Mouse (Mus musculus): ENCODE data around the gene Fem1b.
"Not testable (repeated sequence)": the region's sequence is repeated elsewhere in the genome, so short reads cannot be mapped to it uniquely, and the experiment has no call there.

Gene Fem1b

DNA sequence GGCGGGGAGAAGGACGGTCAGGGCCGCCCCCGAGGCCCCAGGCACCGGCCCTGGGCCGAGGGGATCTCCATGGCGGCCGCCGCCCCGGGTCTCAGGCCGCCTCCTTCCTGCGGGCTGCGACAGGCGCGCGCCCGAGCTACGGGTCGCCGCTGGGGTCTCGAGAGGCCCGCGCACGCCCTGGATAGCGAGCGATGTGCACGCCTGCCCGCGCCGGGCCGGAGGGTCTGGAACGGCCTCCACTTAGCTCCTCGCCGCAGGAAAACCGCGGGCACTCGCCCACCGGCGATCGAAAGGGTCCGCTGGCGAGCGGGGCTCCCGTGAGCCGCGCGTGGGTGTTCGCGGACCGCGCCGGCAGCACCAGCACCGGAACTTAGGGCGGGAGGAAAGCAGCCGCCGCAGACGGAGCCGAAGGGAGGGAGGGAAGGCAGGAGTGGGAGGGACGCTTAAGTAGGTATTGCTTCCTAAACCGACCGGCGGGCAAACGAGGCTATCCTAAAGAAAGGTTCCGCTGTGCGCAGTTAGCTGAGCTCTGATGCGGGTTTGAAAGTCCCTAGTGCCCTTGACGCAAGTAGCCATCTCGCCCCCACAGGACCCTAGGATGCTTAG is at the start of gene Fem1b:
Gene Fem1b, minus strand, starts transcription at position 419 of the 606 bp plus-strand sequence.
- peak; percentile 92 to 93 for DNase-seq

DNA sequence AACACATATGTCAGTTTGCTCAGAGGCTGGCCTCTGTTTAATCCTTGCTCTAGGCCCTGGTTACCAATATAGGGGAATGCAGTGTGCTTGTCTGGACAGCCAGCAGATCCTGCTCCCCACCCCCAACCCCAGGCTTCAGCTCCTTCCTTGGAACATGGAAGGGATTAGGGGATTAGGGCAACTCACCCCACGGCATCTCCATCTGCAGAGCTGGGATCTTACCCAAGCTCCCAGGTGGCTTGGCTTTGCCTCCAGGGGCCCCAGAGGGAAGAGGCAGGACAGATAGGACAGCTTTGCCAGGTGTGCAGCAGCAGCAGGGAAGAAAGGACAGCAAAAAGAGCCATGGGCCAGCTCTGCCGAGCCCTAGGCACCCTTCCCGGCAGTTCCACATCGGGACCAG is 49.1 kb upstream of the Fem1b start:
- no peak for DNase-seq

DNA sequence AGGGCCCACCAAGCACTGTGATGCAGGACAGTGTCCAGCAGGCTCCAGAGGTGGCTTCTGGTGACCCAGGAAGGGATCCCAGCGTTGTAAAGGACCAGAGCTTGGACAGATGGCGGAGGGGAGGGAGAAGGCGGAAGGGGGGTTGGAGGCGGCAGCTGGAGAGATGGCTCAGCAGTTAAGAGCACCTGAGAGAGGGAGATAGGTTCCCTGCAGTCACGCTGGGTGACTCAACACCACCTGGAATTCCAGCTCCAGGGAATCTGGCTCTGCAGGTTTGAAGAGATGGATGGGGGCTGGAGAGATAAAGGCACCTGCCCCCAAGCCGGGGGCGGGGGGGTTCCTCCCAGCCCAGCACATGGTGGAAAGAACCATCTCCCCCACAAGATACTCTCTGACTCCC is 48.4 kb upstream of the Fem1b start:
- not testable (repeated sequence) for DNase-seq

DNA sequence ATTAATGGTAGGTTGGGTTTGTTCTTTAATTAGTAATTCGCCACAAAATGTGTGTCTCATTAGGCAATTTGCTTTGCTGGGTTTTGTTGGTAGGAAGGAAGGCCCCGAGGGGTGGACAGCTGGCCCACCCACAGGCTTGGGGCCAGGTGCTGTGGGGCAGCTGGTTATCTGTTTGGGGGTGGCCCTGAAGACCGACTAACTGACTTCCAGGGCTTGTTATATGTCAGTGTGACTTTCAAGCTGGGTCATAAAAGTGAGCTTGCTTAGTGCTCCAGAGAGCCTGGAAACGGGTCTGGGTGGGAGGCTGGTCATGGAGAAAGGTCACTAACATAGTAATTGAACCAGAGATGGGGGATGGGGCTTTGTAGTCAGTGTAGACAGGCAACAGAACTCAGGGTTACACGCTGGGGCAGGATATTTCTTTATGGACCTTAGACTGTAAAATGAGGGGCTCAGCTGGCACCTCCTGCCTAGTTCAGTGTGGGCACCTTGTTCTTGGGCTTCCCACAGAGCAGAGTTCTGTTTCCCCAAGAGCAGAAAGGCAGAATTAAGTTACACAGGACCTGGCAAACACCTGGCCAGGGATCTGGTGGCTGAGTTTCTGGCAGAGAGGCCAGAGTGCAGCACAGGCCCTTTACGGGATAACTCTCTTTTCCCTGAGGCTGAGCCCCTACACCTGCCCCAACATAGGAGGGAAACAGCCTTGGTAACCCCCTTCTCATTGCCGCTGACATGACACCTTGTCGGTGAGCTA is 46.7 kb upstream of the Fem1b start:
- peak; percentile 49 to 53 for DNase-seq

DNA sequence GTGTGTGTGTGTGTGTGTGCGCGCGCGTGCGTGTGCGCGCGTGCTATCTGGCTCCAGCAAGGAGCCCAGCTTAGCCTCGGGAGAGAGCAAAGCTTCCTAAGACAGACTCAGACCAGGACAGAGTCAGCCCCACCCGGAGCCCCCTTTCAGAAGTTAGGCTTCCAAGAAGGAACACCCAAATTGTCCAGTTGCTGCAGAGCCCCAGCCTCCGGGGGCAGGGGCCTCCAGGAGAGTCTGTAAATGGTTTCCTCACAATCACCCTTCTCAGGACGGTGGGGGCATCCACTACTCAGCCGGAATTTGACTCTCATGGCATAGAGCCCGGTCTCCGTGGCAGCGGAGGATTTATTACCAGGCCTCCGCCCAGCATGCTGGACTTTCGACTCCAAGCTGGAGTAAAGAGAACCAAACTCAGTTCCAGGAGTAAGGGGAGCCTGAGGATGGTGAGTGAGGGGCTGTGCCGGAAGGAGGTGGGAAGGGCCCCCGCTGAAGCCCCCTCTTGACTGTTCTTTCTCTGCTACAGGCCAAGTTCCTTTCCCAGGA is 46.1 kb upstream of the Fem1b start, which contains the start of gene Calml4:
Gene Calml4, plus strand, starts transcription at position 362 of the 543 bp plus-strand sequence.
- DNase-seq, result peak; percentile 97

DNA sequence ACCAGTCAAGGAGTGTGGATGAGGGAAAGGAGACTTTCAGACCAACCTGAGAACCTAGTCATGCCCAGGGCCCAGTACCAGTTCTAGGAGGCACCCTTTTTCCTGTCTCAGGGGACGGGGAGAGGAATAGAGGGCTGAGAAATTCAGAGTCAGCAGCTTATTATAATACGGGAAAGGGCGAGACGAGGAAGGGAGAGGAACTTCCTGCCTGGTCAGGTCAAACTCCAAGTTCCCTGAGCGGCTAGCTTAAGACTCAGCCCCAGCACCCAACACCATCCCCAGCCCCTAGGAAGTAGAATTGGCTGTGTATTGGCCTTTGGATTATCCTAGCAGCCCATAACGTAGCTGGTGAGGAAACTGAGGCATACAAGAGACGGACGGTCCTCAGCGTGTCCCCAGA is 45.5 kb upstream of the Fem1b start:
- peak; percentile 75 to 88 for DNase-seq

DNA sequence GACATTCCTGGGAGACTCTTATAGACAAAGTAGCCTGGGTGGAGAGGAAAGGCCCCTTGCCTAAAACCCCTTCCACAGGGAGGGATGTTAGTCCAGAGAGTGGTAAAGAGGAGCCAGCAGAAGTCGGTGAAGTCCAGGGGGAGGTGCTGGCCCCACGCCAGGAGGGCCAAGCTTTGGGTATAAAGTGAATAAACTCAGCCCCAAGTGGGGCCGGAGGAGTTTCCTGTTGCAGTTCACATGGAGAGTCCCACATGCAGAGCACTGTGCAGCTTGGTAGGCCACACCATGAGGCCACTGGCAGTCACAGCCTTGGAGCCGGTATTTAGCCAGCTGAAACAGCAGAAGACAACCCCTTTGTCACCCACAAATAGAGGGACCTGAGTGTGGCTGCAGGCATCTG is 42.7 kb upstream of the Fem1b start:
- peak in 1 of 2 experiments; percentile 61 for DNase-seq

DNA sequence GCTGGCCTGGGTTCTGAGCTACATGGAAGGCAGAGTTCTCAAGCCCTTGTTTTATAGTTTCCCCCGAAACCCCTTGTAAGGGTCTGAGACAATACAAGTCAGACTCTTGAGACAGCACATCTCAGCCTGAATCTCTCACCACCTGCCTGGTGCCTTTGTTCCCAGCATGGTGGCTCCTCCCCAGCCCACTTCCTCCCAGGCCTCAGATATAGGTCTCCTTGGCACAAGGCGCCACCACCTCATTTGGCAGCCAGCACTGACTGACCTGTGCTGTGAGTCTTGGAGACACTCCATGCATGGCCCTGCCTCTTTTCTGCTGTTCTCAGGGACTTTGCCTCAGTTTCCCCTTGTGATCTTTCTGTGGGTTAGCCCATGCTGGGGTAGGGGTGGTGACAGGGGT is 39.8 kb upstream of the Fem1b start:
- DNase-seq, result no peak

DNA sequence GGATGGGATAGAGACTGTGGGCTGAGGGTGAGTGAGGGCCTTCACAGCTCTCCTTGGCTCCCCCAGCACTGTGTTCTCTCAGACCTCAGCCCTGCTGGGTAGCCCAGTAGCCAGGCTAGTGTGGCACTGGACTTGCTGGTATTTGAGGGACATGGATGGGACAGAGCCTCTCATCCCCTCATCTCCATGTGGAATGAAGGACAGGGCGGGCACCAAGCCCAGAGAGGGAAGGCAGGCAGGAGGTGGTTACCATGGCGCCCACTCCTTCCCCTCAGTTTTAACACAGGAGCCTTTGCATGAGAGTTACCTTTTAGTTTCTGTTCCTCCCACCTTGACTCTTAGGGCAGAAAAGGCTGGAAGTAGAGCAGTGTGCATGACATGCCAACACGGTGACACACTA is 36.9 kb upstream of the Fem1b start:
- no peak for DNase-seq

DNA sequence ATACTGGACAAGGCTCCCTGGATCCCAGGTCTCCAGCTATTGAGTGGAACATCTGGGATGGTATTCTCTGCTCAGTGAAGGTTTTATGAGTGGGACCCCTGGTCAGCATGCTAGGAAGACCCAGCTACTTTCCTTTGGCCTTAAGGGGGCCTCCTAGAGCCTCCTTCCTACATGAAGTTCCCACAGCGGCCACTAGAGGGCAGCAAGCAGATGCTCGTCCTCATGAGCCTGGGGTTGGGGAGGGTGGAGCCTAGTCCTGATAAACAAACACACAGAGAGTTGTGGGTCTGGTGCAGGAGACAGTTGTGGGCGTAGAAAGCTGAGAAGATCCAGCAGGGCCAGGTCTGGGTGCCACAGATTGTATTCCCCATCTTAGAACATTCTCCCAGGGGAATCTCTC is 36.0 kb upstream of the Fem1b start:
- peak; percentile 90 to 95 for DNase-seq

DNA sequence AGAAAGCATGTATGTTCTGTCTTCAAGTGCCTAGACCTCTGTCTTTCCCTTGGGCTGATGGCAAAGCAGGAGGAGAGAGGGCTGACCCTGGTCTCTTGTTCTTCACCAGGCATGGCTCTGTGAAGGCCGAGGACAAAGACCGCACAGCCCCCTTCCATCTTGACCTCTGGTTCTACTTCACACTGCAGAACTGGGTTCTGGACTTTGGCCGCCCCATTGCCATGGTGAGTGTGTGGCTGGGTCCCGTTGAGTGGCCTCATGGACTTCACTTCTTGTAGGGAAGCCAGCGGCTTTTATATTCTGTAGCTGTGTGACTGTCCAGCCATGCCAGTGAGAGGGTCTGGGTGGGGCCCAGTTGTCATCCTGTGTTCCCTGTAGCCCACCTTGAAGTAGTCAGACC is 32.7 kb upstream of the Fem1b start:
- DNase-seq, result peak; percentile 77 to 79

DNA sequence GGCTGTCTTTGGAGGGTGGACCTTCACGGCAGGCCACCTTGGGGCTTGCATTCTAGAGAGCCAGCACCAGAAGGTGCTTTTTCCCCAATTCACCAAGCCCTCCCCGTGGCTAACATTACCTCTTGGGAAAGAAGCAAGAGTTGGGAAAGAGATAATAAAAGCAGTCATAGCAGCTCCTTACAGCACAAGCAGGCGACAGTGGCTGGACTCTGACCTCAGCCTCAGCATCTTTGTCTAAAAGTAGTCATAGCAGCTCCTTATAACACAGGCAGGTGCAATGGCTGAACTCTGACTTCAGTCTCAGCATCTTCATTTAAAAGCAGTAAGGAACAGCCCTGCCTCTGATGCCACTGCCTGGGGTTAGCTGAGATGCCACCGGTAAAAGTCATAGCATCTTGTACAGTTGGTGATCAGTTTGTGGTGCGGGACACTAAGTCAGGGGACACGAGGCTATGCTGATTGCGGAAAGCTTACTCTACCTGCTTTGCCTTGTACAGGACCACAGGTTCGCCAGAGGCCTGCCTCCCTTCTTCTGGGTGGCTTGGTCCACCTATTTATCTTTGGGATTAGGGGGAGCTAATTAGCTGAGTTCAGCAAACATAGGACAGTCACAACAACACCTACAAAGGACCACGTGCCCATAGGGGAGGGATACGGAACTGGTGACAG is 31.8 kb upstream of the Fem1b start:
- no peak for DNase-seq

DNA sequence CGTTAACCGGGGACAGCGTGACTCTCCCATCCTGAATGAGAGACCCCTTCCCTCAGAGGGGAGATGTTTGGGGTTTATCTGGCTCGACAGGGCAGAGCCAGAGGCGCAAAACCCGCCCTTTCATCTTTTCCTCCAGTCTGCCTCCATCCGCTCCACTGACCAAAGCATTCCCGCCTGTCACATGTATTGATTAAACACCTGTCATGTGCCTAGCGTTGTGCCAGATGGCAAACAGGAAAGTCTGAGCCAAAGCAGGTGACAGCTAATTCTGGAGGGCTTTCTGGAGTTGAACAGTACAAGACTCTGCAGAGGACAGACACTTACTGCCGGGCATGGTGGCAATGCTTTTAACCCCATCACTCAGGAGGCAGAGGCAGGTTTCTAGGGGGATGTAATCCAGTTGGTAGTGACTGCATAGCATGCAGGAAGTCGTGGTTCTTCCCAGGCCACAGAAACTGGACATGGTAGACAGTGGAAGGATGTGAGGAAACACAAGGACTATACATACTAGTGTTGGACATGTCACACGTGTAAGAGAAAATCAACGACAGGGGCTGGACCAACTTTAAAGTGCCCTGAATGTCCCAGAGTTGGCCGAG is 27.5 kb upstream of the Fem1b start:
- peak; percentile 54 to 57 for DNase-seq

DNA sequence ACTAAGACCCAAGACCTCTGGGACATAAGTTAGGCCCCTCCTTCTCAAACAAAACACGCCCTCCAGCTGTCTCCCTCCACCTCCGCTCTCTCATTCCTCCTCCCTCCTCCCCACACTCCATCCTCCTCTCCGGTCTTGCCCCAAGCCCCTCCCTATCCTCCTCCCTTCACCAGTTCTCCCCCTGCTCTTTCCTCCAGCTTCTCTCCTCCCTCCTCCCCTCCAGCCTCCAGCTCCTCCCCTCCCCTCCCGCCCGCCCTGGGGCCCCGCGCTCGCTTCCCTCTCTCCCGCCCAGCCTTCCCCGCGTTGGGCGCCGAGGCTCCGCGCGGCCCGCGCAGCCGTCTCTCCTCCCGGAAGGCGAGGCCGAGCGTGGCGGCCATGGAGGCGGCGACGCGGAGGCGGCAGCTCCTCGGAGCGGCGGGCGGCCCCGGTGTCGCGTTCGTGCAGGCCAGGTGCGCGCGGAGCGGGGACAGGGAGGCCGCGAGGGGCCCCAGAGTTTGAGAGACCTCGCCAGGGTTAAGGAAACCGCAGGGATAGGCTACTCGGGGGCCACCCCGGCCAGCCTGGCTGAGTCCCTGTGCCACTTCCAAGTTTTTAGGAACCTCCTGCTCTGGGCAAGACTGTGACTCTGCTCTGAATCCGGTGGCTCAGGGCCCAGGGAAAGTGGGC is 26.9 kb upstream of the Fem1b start, which contains the start of gene Cln6:
Gene Cln6, plus strand, starts transcription at position 280 of the 666 bp plus-strand sequence.
- peak; percentile 80 to 92 for DNase-seq

DNA sequence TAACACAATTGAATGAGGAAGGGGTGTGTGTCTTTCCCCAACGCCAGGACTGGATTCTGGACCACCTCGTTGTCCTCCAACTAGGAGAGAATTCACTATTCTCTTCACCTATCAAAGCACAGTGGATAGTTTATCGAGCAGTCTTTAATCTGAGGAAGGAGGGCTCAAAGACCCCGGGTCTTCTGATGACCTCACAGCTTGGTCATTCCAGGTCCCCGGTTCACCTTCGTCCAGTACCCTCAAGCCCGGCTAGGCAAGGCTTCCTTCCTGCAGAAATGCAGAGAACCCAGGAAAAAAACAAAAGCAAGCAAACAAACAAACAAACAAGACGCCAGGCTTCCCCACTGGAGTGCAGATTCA is 26.4 kb upstream of the Fem1b start:
- no peak for DNase-seq

DNA sequence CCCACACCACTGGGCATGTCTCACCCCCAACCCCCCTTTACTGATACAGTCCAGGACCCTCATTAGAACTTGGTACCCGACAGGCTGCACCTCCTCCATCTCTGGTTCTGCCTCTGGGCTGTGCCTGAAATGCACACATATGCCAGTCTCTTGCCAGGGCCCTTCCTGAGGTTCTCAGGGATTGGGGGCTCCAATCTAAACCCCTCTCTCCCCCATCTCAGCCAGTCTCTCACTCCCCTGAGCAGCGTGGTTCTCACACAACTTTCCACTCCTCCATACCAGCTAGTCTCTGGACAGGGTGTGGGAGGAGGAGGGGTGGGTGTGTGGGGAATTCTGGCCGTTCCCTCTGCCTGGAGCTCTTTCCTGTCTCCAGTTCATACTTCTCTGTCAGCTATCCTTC is 25.9 kb upstream of the Fem1b start:
- no peak for DNase-seq

DNA sequence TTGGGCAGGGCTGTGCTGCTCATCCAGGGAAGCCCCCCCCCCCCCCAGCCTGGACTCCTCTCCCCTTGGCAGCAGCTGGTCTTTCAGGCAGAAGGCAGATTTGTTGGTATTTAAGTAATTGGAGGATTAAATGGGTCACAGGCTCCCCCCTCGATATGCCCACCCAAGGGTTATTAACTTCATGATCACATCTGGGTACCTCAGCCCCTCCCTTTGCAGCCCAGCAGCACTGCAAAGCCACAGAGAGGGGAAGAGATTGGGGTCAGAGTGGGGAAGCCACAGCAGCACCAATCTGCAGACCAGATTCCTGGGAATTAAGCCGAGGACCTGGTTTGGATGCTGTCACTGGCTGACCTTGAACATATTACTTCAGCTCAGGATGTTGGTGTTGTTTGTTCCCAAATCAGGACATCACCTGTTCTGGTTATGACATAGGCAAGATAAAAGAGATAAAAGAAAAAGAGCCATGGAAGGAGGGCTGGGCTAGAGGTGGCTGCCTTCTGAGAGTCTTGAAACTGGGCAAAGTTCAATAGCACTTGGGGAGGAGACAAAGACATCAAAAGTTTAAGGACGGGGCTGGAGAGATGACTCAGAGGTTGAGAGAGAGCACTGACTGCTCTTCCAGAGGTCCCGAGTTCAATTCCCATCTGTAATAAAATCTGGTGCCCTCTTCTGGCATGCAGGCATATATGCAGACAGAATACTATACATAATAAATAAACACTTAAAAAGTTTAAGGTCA is 24.1 kb upstream of the Fem1b start:
- DNase-seq, result no peak

DNA sequence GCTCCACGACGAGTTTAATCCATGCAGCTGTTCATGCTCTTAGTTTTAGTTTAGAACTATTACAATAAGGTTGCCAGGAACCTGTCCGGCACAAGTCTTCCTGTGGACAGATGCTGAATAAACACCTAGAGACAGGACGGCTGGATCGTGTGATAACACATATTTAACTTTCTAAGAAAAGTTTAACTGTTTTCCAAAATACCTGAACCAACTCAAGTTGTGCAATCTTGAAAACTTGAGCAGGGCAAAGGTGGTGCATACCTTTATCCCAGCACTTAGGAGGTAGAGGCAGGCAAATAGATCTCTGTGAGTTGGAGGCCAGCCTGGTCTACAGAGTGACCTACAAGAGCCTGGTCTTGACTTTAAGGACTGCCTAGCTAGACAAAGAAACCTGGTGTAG is 23.2 kb upstream of the Fem1b start:
- DNase-seq, result no peak

DNA sequence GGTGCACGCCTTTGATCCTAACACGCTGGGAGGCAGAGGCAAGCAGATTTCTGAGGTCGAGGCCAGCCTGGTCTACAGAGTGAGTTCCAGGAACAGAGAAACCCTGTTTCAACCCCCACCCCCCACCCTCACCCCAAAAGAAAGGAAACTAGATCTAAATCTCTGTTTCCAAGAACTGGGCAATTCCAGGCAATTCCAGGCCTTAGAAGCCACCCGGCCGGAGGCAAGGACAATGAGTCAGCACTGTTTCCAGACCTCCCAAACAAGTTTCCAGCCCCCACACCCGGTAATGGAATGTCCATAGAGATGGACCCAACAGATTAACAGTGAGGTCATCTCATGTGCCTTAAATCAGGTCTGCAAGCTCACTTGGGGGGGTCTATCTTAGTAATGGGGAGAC is 18.1 kb upstream of the Fem1b start:
- DNase-seq, result no peak

DNA sequence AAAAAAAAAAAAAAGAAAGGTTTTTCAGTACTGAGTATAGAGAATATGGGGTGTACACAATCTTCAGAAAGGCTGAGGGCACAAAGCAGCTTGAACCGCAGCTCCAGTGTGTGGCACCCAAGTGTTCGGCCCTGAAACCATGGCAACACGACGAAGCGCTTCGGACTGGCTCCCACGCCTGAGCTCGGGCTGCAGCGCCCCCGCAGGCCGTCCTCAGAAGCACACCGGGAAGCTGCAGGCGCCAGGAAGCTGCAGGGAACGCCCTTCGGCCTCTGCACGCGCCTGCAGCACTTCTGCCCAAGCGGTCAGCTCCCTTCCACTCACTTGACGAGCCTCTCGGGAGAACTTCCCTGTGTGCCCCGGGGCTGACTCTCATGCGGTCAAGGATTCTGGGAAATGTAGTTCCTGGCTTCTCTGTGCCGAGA is 16.9 kb upstream of the Fem1b start:
- DNase-seq, result peak; percentile 99

DNA sequence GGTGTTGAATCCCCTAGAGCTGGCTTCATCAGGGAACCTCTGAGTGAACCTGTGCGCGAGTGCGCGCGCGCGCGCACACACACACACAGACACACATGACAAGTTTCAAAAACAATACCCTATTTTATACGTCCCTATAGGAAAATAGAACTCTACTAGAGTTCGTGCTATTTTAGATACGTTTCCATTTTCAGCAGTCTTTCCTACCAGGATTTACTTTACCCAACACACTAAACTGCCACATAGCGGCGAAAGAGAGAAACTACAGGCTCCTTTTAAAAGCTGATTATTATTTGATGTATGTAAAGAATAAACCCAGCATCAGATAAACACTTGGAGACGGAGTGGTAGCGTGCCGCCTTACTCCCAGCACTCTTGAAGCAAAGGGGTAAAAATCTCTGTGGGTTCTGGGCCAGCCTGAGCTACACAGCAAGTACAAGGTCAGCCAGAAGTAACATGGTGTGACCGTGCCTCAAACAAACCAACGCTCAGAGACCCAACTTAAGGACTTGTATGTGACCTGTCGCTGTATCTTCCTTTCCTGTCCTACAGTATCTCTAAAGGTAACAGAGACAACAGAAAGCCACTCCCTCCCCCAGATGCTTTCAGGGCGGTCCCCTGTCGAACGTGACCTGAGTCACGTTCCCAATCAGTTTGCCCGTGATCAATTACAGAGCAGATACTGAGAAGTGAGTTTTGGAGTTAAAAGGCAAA is 16.4 kb upstream of the Fem1b start:
- DNase-seq, result peak in 1 of 2 experiments; percentile 34

All from kidney, postnatal 36 days (tissue).